Mouse (Mus musculus) heart, postnatal 14 days (tissue): ENCODE measurements at regions not wholly inside any gene's neighbourhood (a gene's known extent, or its start where the extent isn't known, plus 50 kb on each side); places are given as distances from the start of the nearest gene placed in this dataset.
A peak's percentile ranks its signal among the peaks of the same experiment; 100 is the strongest.

Source experiments
- DNase-seq, 2 experiments: peaks; one replicate each; pipeline ENCODE4 v3.0.0; 2021 to 2022
- intact Hi-C: fragments of 180-260 bp; cut with DNase I; formaldehyde crosslinking; loops from one replicate; pipeline ENCODE4 v1.15.1; 2025

- intact Hi-C loops = loop anchor here (5.0 kb wide), 3 partner anchors 52 to 832 kb away; partner anchors contain the start of gene Phc1
Observed at GRCm38 (mm10) chr6:122394160-122394559, 53.8 kb upstream of the Phc1 start.

DNA sequence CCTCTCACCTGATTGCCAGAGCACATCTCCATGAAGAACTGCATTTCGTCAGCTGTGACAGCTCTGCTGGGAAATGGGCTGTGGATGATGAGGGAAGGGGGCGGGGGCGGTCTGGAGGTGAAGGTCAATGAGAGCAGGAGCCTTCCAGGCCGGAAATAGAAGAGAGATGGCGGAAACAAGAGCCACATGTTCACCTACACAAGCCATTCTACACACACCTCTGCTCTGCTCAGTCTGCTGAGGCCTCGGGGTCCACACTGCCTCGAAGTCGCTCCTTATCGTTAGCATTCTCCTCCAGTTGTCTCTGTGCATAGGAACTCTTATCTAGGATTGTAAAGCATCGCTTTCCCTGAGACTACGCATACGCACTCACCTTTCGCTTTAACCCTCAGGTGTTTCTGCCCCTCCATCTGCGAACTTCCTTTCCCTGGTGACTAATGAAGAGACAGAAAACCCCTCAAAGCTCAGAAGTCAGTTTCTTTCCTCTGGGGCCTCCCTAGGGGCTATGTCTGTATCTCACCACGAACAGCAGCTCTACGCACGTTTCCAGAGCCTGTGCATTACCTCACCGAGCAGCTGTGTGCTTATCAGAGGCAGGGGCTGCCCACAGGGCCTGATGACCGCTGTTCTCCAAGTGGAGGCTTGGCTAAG lies 53.0 kb upstream of the Phc1 start:
- intact Hi-C loops = loop anchor here (5.0 kb wide), 3 partner anchors 51 to 831 kb away; partner anchors contain the start of gene Phc1
- DNase-seq = no peak

More at GRCm38 (mm10) chr6:122394160-122394559, 53.8 kb upstream of the Phc1 start:
- DNase-seq = no peak

DNA sequence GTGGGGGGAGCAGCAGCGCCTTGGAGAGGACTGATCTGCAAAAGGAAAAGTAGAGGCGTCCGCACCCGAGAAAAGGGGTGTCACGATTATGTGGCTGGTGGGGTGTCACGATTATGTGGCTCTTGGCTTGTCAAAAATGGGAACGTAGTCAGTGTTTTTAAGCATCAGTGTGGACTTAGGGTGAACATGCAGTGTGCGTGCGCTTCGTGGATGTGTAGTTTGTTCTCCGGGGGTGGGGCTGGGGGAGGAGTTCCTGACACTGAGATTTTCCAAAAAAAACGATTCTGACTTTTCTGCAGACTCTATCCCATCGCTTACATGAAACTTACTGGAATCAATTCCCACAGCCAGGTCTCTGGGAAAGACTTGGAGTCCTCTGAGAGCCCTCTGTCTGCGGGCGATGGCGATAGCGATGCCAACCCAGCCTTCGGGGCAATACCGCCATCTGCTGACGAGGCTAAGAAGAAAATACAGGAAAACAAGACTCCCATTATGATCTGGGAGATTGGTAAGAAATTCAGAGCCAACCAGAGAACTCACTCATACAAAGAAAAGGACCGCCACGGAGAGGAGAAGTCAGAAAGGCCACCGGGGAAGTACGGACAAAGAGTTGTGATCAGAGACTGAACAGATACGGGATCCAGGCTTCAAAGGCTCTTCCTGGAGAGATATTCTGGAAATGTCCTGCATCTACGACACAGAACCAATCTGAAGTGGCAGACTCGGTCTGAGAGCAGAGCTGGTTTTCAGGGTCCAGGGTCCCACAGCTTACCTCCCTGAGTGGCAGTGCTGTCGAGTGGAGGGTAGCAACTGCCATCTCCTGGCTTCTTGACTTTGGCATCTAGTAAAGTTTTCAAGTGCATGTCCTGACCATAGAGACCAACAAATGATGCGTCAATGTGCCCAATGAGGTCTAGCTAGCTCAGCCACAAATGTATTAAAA lies 51.6 kb upstream of the Phc1 start:
- DNase-seq = peak; percentile 73 to 80
- intact Hi-C loops = loop anchor here (2.0 to 5.0 kb wide), 4 partner anchors 50 to 830 kb away; partner anchors contain the start of gene Phc1

DNA sequence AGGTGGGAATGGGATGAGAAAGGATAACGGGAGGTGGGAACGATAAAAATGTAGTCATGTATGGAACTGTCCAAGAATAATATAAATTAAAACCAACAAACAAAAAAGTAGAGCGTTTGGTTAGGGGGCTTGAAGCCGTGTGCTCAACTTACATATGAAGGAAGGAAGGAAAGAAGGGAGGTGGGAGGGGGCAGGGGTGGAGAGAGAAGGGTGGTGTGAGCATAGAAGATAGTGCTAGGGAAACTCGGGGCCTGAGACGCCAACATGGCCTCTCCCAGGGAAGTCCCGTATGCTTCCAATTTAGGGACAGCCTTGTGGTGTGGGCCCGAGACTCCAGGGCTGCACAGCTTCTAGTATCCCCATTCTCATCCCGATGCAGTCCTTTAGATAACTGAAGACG lies 50.8 kb upstream of the Phc1 start:
- DNase-seq = no peak
- intact Hi-C loops = loop anchor here (2.0 to 5.0 kb wide), 4 partner anchors 49 to 829 kb away; partner anchors contain the start of gene Phc1

DNA sequence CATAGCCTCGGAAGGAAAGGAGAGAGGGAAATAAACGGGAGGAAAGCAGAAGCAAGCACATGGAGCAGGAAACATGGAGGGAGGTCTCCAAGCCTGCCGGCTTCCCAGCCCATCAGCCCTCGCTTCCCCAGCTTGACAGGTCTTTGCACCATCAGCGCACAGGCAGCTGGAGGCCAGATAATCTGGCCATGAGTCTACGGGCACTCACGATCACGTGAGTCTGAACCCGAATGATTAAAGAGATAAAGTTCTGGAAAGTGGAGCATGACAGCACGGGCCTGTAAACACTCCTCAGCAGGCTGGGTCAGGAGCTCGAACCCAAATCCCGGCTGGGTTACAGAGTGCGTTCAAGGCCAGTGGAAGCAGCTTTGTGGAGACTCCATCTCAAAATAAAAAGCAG lies 50.4 kb upstream of the Phc1 start:
- intact Hi-C loops = loop anchor here (2.0 to 5.0 kb wide), 4 partner anchors 48 to 828 kb away; partner anchors contain the start of gene Phc1

More for the DNA sequence above, 50.4 kb upstream of the Phc1 start:
- no peak for DNase-seq
